Mouse (Mus musculus): ENCODE results near the gene 2410137M14Rik.
"Not testable (repeated sequence)": the region's sequence is repeated elsewhere in the genome, so short reads cannot be mapped to it uniquely, and the experiment has no call there.

The 2410137M14Rik gene

GRCm38 (mm10) chr17:36981221-36981813, at the start of gene 2410137M14Rik:
Gene 2410137M14Rik, minus strand, starts transcription at chr17:36981237.
- in situ Hi-C loops (cut with MboI) = no loop called here

- in situ Hi-C loops (cut with MboI) = no loop called here
Observed at GRCm38 (mm10) chr17:37029162-37029561, 48.1 kb upstream of the 2410137M14Rik start.

- in situ Hi-C loops (cut with MboI) = no loop called here
Observed at GRCm38 (mm10) chr17:37028683-37029120, 47.7 kb upstream of the 2410137M14Rik start.

- in situ Hi-C loops (cut with MboI) = no loop called here
Observed at GRCm38 (mm10) chr17:37028212-37028611, 47.2 kb upstream of the 2410137M14Rik start.

- in situ Hi-C loops (cut with MboI) = no loop called here
Observed at GRCm38 (mm10) chr17:37027486-37027885, 46.4 kb upstream of the 2410137M14Rik start.

GRCm38 (mm10) chr17:37026425-37026824, 45.4 kb upstream of the 2410137M14Rik start:
- in situ Hi-C loops (cut with MboI) = no loop called here

GRCm38 (mm10) chr17:37022628-37023576, 41.9 kb upstream of the 2410137M14Rik start, which contains the start of gene Mog:
Gene Mog, minus strand, starts transcription at chr17:37023398.
- in situ Hi-C loops (cut with MboI) = no loop called here

GRCm38 (mm10) chr17:37019242-37019641, 38.2 kb upstream of the 2410137M14Rik start:
- in situ Hi-C loops (cut with MboI) = not testable (repeated sequence)

GRCm38 (mm10) chr17:37018328-37018727, 37.3 kb upstream of the 2410137M14Rik start:
- in situ Hi-C loops (cut with MboI) = no loop called here

GRCm38 (mm10) chr17:37016333-37016732, 35.3 kb upstream of the 2410137M14Rik start:
- in situ Hi-C loops (cut with MboI) = no loop called here

- in situ Hi-C loops (cut with MboI) = no loop called here
Observed at GRCm38 (mm10) chr17:37012141-37012540, 31.1 kb upstream of the 2410137M14Rik start.

GRCm38 (mm10) chr17:37011719-37012118, 30.7 kb upstream of the 2410137M14Rik start:
- in situ Hi-C loops (cut with MboI) = no loop called here

GRCm38 (mm10) chr17:37009460-37010042, 28.5 kb upstream of the 2410137M14Rik start:
- in situ Hi-C loops (cut with MboI) = no loop called here

- in situ Hi-C loops (cut with MboI) = no loop called here
Observed at GRCm38 (mm10) chr17:37008161-37008560, 27.1 kb upstream of the 2410137M14Rik start.

GRCm38 (mm10) chr17:37003366-37003765, 22.3 kb upstream of the 2410137M14Rik start:
- in situ Hi-C loops (cut with MboI) = no loop called here

- in situ Hi-C loops (cut with MboI) = no loop called here
Observed at GRCm38 (mm10) chr17:37002364-37003330, 21.6 kb upstream of the 2410137M14Rik start.

- in situ Hi-C loops (cut with MboI) = no loop called here
Observed at GRCm38 (mm10) chr17:37000863-37001262, 19.8 kb upstream of the 2410137M14Rik start, which contains the start of gene Zfp57. Gene Zfp57, plus strand, starts transcription at chr17:37001163.

- in situ Hi-C loops (cut with MboI) = no loop called here
Observed at GRCm38 (mm10) chr17:36998477-36998876, 17.4 kb upstream of the 2410137M14Rik start.

- in situ Hi-C loops (cut with MboI) = no loop called here
Observed at GRCm38 (mm10) chr17:36997033-36997735, 16.1 kb upstream of the 2410137M14Rik start.

- in situ Hi-C loops (cut with MboI) = no loop called here
Observed at GRCm38 (mm10) chr17:36995448-36995847, 14.4 kb upstream of the 2410137M14Rik start.
